Mouse (Mus musculus) megakaryocyte, embryonic 14.5 days (primary cell): Measurements from ENCODE around the gene Tkfc.

Experiments
- FLI1 ChIP-seq: IDR thresholded peaks from 2 replicates; pipeline ENCODE4 v1.6.1; 2012; ENCODE audit warnings: low read length, inconsistent platforms, mixed read lengths
- GATA1 ChIP-seq: IDR thresholded peaks from 3 replicates; pipeline ENCODE4 v1.6.1; 2012; ENCODE audit warnings: mixed read lengths, low read length, inconsistent platforms, borderline replicate concordance

GRCm38 (mm10) chr19:10637840-10638239 lies 32.4 kb upstream of the Tkfc start:
- TF ChIP-seq GATA1 (no peak), FLI1 (no peak)
